Mouse (Mus musculus) ES-Bruce4 (cell line): ENCODE results near the gene Fli1.

Experiments
- CTCF ChIP-seq: IDR thresholded peaks from one replicate; pipeline ENCODE4 v1.8.1; 2011; ENCODE audit warnings: low read depth, low read length
- EP300 ChIP-seq: IDR thresholded peaks from 2 replicates; pipeline ENCODE4 v1.6.1; 2011; ENCODE audit warnings: low read depth, low read length; ENCODE audit not compliant: insufficient read depth

- TF ChIP-seq CTCF, result no peak
- TF ChIP-seq EP300, result no peak
These were observed 28.1 kb downstream of the Fli1 start for GRCm38 (mm10) chr9:32514406-32515058.
